Mouse (Mus musculus) C2C12 (cell line): Measurements from ENCODE around the gene Slu7.

Experiments used
- CTCF ChIP-seq: IDR thresholded peaks from one replicate; pipeline ENCODE4 v1.5.1; 2011; ENCODE audit not compliant: control insufficient read depth, insufficient read depth, insufficient read length
- MAX ChIP-seq: IDR thresholded peaks from one replicate; pipeline ENCODE4 v1.6.1; 2011; ENCODE audit warnings: mild to moderate bottlenecking, control low read depth
- MYOG ChIP-seq: IDR thresholded peaks from one replicate; pipeline ENCODE4 v1.6.1; 2011; ENCODE audit not compliant: control insufficient read depth, insufficient read length; ENCODE audit errors: extremely low read depth

- TF ChIP-seq CTCF = no peak
- no peak for TF ChIP-seq MAX
- TF ChIP-seq MYOG = no peak
These were observed at the start of gene Slu7 for GRCm38 (mm10) chr11:43433254-43434023.
